Mouse (Mus musculus) kidney, postnatal 4 days (tissue): ENCODE data around the gene Cln5.
A peak's percentile ranks its signal among the peaks of the same experiment; 100 is the strongest.

Experiments
- DNase-seq, 2 experiments: peaks; one replicate each; pipeline ENCODE4 v3.0.0; 2021; ENCODE audit warnings: mixed read lengths in 2 of 2

Cln5 gene

GRCm38 (mm10) chr14:103069864-103070611 lies at the start of gene Cln5:
TSS of gene Cln5 (plus strand) at chr14:103070216.
- peak; percentile 94 to 97 for DNase-seq

- DNase-seq = no peak
Observed at GRCm38 (mm10) chr14:103029203-103029602, 40.8 kb upstream of the Cln5 start.

- DNase-seq = peak; percentile 12 to 38
Observed at GRCm38 (mm10) chr14:103033271-103033823, 36.7 kb upstream of the Cln5 start.

GRCm38 (mm10) chr14:103034076-103034475 lies 35.9 kb upstream of the Cln5 start:
- DNase-seq = no peak

GRCm38 (mm10) chr14:103037016-103037415 lies 33.0 kb upstream of the Cln5 start:
- DNase-seq = no peak

- DNase-seq = no peak
Observed at GRCm38 (mm10) chr14:103046677-103047076, 23.3 kb upstream of the Cln5 start, which contains the start of gene Acod1. TSS of gene Acod1 (plus strand) at chr14:103046977.

GRCm38 (mm10) chr14:103048292-103049086 lies 21.5 kb upstream of the Cln5 start:
- no peak for DNase-seq

GRCm38 (mm10) chr14:103051159-103051769 lies 18.8 kb upstream of the Cln5 start:
- peak; percentile 88 to 90 for DNase-seq

- DNase-seq = no peak
Observed at GRCm38 (mm10) chr14:103054731-103055130, 15.3 kb upstream of the Cln5 start.

- DNase-seq = no peak
Observed at GRCm38 (mm10) chr14:103056601-103057000, 13.4 kb upstream of the Cln5 start.

- no peak for DNase-seq
Observed at GRCm38 (mm10) chr14:103058998-103059397, 11.0 kb upstream of the Cln5 start.

- no peak for DNase-seq
Observed at GRCm38 (mm10) chr14:103059495-103059894, 10.5 kb upstream of the Cln5 start.

- DNase-seq = peak; percentile 87
Observed at GRCm38 (mm10) chr14:103065294-103066167, 4.5 kb upstream of the Cln5 start.

- DNase-seq = no peak
Observed at GRCm38 (mm10) chr14:103069465-103069863, 552 bp upstream of the Cln5 start.

GRCm38 (mm10) chr14:103070790-103071189 lies 774 bp downstream of the Cln5 start:
- DNase-seq = peak in 1 of 2 experiments; percentile 25

- no peak for DNase-seq
Observed at GRCm38 (mm10) chr14:103071471-103071870, 1.5 kb downstream of the Cln5 start.

- no peak for DNase-seq
Observed at GRCm38 (mm10) chr14:103072731-103073130, 2.7 kb downstream of the Cln5 start.

GRCm38 (mm10) chr14:103073825-103074224 lies 3.8 kb downstream of the Cln5 start:
- DNase-seq = no peak

- DNase-seq = no peak
Observed at GRCm38 (mm10) chr14:103075166-103075565, 5.2 kb downstream of the Cln5 start.

- no peak for DNase-seq
Observed at GRCm38 (mm10) chr14:103077272-103078005, 7.4 kb downstream of the Cln5 start.
